ENCODE assay signal across 17 mouse cellular contexts in the genomic region with DNA sequence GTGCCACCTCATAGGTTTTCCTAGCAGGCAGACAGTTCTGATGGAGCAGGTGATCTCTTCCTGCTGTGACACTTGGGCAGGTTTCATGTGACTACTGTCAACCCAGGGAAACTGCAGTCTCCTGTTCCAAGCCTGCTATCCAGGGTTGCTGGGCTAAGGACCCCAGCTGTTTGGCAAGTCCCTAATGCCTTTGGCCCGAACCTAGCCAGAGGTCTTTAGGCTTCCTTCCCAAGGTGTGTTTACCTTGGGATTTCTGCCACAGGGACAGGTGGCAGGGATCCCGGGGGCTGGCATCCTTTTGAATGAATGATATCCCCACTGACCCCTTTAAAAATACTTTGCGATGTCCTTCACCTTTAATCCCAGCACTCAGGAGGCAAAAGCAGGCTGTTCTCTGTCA. TPM values are rescaled to one million over a fixed set of nuclear protein-coding genes. Genes with fewer than 3 reads are reported as not detected.
DNase-seq lines count a peak whose midpoint lies in the region; ATAC-seq and TF ChIP-seq lines count a peak whose summit lies in the region.
"Had no signal": no experiment of that assay in that cellular context is flagged by ENCODE, and none has a peak within 500 bp of the region (broad histone marks: within the 10 kb centered on the region; RNA-seq: fewer than 3 reads in every experiment).

No protein-coding gene starts in this region.

- no peak for DNase-seq in heart, postnatal 10 days
- peak; percentile 77 for DNase-seq in liver, adult 2 months (ENCODE audit: extremely low read depth, low read depth, low spot score)
- no peak for DNase-seq in layer of hippocampus, adult 9-10 months (ENCODE audit: low spot score)
- DNase-seq: layer of hippocampus, adult 9-11 months; right cerebral cortex, postnatal 25 days had no signal

- H3K79me2 ChIP-seq in liver, adult 2 months (ENCODE audit: control insufficient read depth, insufficient read depth, low read length): no peaks in the 10 kb centered on the region
- no peaks in the 10 kb centered on the region for H3K79me2 ChIP-seq in myocyte (ENCODE audit: control insufficient read depth, insufficient read depth)

- no peak for TF ChIP-seq POLR2A in liver, adult 2 months (IDR thresholded peaks at IDR 0.05; ENCODE audit: extremely low read depth, insufficient read depth, low read length)
- no peak for TF ChIP-seq POLR2A in ES-Bruce4 (IDR thresholded peaks at IDR 0.05; ENCODE audit: insufficient read depth, low read length)
- no peak for TF ChIP-seq POLR2A in myocyte (IDR thresholded peaks at IDR 0.05; ENCODE audit: insufficient read length, low read depth)

- H3K27me3 ChIP-seq in heart, embryonic 14.5 days (ENCODE audit: control insufficient read depth, insufficient read depth, low read length): no peaks in the 10 kb centered on the region
- H3K27me3 ChIP-seq in liver, adult 2 months (ENCODE audit: control insufficient read depth, insufficient read depth, low read length): no peaks in the 10 kb centered on the region
- peaks cover 56% of the 10 kb centered on the region for H3K27me3 ChIP-seq in liver, embryonic 12.5 days (replicated peaks)
- no peaks in the 10 kb centered on the region for H3K27me3 ChIP-seq in ES-Bruce4 (ENCODE audit: control insufficient read depth, insufficient read depth, low read length, poor library complexity, severe bottlenecking)
- no peaks in the 10 kb centered on the region for H3K27me3 ChIP-seq in myocyte (ENCODE audit: control insufficient read depth, insufficient read depth, insufficient read length)

- no peak overlapping the region; a peak in 1 of 4 replicates for H3K27ac ChIP-seq in heart, embryonic 14.5 days (replicated peaks in 1 of 2; ENCODE audit: control insufficient read depth in 1 of 2, insufficient read depth in 1 of 2, low read depth in 2 of 2, low read length in 2 of 2)
- no peak overlapping the region for H3K27ac ChIP-seq in liver, adult 2 months (replicated peaks; ENCODE audit: insufficient read depth, low read depth, low read length)
- no peak overlapping the region for H3K27ac ChIP-seq in liver, embryonic 12.5 days
- peak overlapping the region; percentile 77 for H3K27ac ChIP-seq in ES-Bruce4 (ENCODE audit: insufficient read depth, low read length)
- H3K27ac ChIP-seq: hindbrain, embryonic 12.5 days; left cerebral cortex, adult 2 months; liver, embryonic 13.5 days had no signal

- TF ChIP-seq EP300 in ES-Bruce4 (IDR thresholded peaks at IDR 0.05; ENCODE audit: insufficient read depth, low read depth, low read length): no peak

- WGBS in heart, embryonic 14.5 days: 71% methylated on average over 3 of the region's 3 CpGs
- WGBS in liver, adult 2 months: 27% methylated on average over 3 of the region's 3 CpGs
- WGBS in liver, embryonic 12.5 days (ENCODE audit: insufficient replicate concordance): 70% methylated on average over 3 of the region's 3 CpGs

- H3K4me2 ChIP-seq in heart, embryonic 14.5 days (ENCODE audit: low read length): 0 out of 2 replicates have a peak overlapping the region, but pooled peaks have one; percentile 99
- H3K4me2 ChIP-seq in liver, embryonic 12.5 days: no peak overlapping the region
- peak overlapping the region; percentile 80 for H3K4me2 ChIP-seq in myocyte (ENCODE audit: low read depth)
- H3K4me2 ChIP-seq: liver, embryonic 13.5 days had no signal

- H3K4me1 ChIP-seq in heart, embryonic 14.5 days (ENCODE audit: control insufficient read depth in 2 of 2, insufficient read depth in 2 of 2, low read length in 2 of 2): peaks cover 38 to 42% of the 10 kb centered on the region in 2 experiments
- peaks cover 29% of the 10 kb centered on the region for H3K4me1 ChIP-seq in liver, adult 2 months (ENCODE audit: control insufficient read depth, insufficient read depth, low read length)
- H3K4me1 ChIP-seq in liver, embryonic 12.5 days: peaks cover 50% of the 10 kb centered on the region
- peaks cover 11% of the 10 kb centered on the region for H3K4me1 ChIP-seq in ES-Bruce4 (ENCODE audit: control insufficient read depth, insufficient read depth, low read length)

- intact Hi-C loops in heart, postnatal 10 days (cut with DNase I): loop anchor here (5.0 kb wide), 2 partner anchors 35 to 215 kb away; no protein-coding TSS in a partner anchor

- no peak overlapping the region for H3K4me3 ChIP-seq in heart, embryonic 14.5 days (ENCODE audit: control insufficient read depth in 1 of 2, insufficient read depth in 1 of 2, low read depth in 1 of 2, low read length in 2 of 2)
- no peak overlapping the region for H3K4me3 ChIP-seq in liver, adult 2 months (ENCODE audit: insufficient read depth, low read depth, low read length)
- H3K4me3 ChIP-seq in liver, embryonic 12.5 days: no peak overlapping the region
- H3K4me3 ChIP-seq in ES-Bruce4 (ENCODE audit: low read depth, low read length) (no peak overlapping the region), myocyte (no peak overlapping the region)
- H3K4me3 ChIP-seq: hindbrain, embryonic 12.5 days; left cerebral cortex, adult 2 months; liver, embryonic 13.5 days had no signal

- H3K36me3 ChIP-seq in heart, embryonic 14.5 days (ENCODE audit: control insufficient read depth, insufficient read depth, low read length): no peaks in the 10 kb centered on the region
- H3K36me3 ChIP-seq in liver, adult 2 months (ENCODE audit: control insufficient read depth, insufficient read depth, low read length): no peaks in the 10 kb centered on the region
- H3K36me3 ChIP-seq in liver, embryonic 12.5 days: no peaks in the 10 kb centered on the region
- H3K36me3 ChIP-seq in ES-Bruce4 (ENCODE audit: control insufficient read depth, insufficient read depth, low read length, poor library complexity, severe bottlenecking) (no peaks in the 10 kb centered on the region), myocyte (ENCODE audit: control insufficient read depth, insufficient read depth) (no peaks in the 10 kb centered on the region)
- H3K36me3 ChIP-seq: G1E; hindbrain, embryonic 12.5 days; liver, embryonic 13.5 days had no signal

- no peak for ATAC-seq in heart, embryonic 14.5 days (ENCODE audit: insufficient number of reproducible peaks, insufficient read depth, low FRiP score, low read depth)
- ATAC-seq in liver, embryonic 12.5 days: no peak
- ATAC-seq: activated CD4-positive, CD25-positive, alpha-beta regulatory T cell, adult 4 months; forebrain, embryonic 16.5 days had no signal

- H3ac ChIP-seq in myocyte (ENCODE audit: control insufficient read depth, insufficient read length): no peak overlapping the region

- peak overlapping the region; percentile 58 for H3K9ac ChIP-seq in heart, embryonic 14.5 days (ENCODE audit: low read length)
- H3K9ac ChIP-seq in liver, adult 2 months (ENCODE audit: low read depth, low read length): no peak overlapping the region
- no peak overlapping the region for H3K9ac ChIP-seq in liver, embryonic 12.5 days
- no peak overlapping the region for H3K9ac ChIP-seq in ES-Bruce4 (ENCODE audit: low read depth, poor library complexity, severe bottlenecking)
- H3K9ac ChIP-seq: hindbrain, embryonic 12.5 days; liver, embryonic 13.5 days; lung, embryonic 14.5 days had no signal

- H3K9me3 ChIP-seq in heart, embryonic 14.5 days (ENCODE audit: control insufficient read depth, low read length): no peaks in the 10 kb centered on the region
- H3K9me3 ChIP-seq in liver, embryonic 12.5 days (replicated peaks): no peaks in the 10 kb centered on the region
- no peaks in the 10 kb centered on the region for H3K9me3 ChIP-seq in ES-Bruce4 (replicated peaks; ENCODE audit: control insufficient read depth, insufficient read depth, low read length, poor library complexity, severe bottlenecking)
- H3K9me3 ChIP-seq: G1E; hindbrain, embryonic 12.5 days; liver, embryonic 13.5 days had no signal

- TF ChIP-seq CTCF in liver, adult 2 months (IDR thresholded peaks at IDR 0.05; ENCODE audit: low read depth, low read length): no peak
- TF ChIP-seq CTCF in ES-Bruce4 (IDR thresholded peaks at IDR 0.05; ENCODE audit: low read depth, low read length): no peak

TF ChIP-seq in myocyte, 11 proteins besides CTCF, POLR2A, EP300 and RAD21:
- TF ChIP-seq POLR2AphosphoS2 (IDR thresholded peaks at IDR 0.05; ENCODE audit: insufficient read length, low read depth) (no peak), MYOG (IDR thresholded peaks at IDR 0.05; ENCODE audit: control insufficient read depth in 1 of 3, insufficient read depth in 1 of 3, insufficient read length in 2 of 3, low read depth in 2 of 3) (peak in 1 of 3 experiments; percentile 10)

RNA-seq across cellular contexts. Expression of a gene that starts 7.9 kb away (rescaled TPM):
- polyA plus RNA-seq in heart, embryonic 14.5 days (2014; fragmentation: Nextera tagmentation; extraction: Ambion mirVana): 7.1 and 8.4 TPM in 2 replicates
- 10 to 100 TPM; 34.4 to 34.7 TPM for total RNA-seq in heart, postnatal 10 days (2021)
- total RNA-seq in liver, adult 2 months (2014; rRNA removed): 2.8 and 4.5 TPM in 2 replicates
- polyA plus RNA-seq in liver, adult 2 months (2012; rRNA removed): 11.3 and 13.6 TPM in 2 replicates
- 17.3 and 19.7 TPM in 2 replicates for polyA plus RNA-seq in liver, embryonic 12.5 days (2016; fragmentation: Nextera tagmentation; extraction: Ambion mirVana)
- 30.3 and 32.5 TPM in 2 replicates for polyA plus RNA-seq in ES-Bruce4 (2011; ENCODE audit: insufficient read depth, insufficient read length, low read depth, missing spikeins)
- polyA plus RNA-seq in myocyte (2012; fragmentation: generic; extraction: Trizol): 41.9 TPM
- polyA plus RNA-seq: activated CD4-positive, CD25-positive, alpha-beta regulatory T cell, adult 4 months; inflammation-experienced regulatory T-cells, adult 6 months had no signal

RNA-seq across cellular contexts. Expression of a gene that starts 45.1 kb away (rescaled TPM):
- polyA plus RNA-seq in heart, embryonic 14.5 days (2014; fragmentation: Nextera tagmentation; extraction: Ambion mirVana): 2.2 and 3.6 TPM in 2 replicates
- total RNA-seq in heart, postnatal 10 days (2021): 10 to 100 TPM; 19.9 to 20.2 TPM
- total RNA-seq in liver, adult 2 months (2014; rRNA removed): 4.0 TPM in 2 replicates
- 3.1 and 3.7 TPM in 2 replicates for polyA plus RNA-seq in liver, adult 2 months (2012; rRNA removed)
- 1.9 and 2.1 TPM in 2 replicates for polyA plus RNA-seq in liver, embryonic 12.5 days (2016; fragmentation: Nextera tagmentation; extraction: Ambion mirVana)
- polyA plus RNA-seq in ES-Bruce4 (2011; ENCODE audit: insufficient read depth, insufficient read length, low read depth, missing spikeins) (21.1 and 25.5 TPM in 2 replicates), myocyte (2012; fragmentation: generic; extraction: Trizol) (19.8 TPM)

RNA-seq across cellular contexts. Expression of a gene that starts 55.6 kb away (rescaled TPM):
- polyA plus RNA-seq in heart, embryonic 14.5 days (2014; fragmentation: Nextera tagmentation; extraction: Ambion mirVana): 0.05 TPM in 2 replicates
- under 1 TPM; 0.02 to 0.05 TPM for total RNA-seq in heart, postnatal 10 days (2021)
- not detected in 2 replicates for total RNA-seq in liver, adult 2 months (2014; rRNA removed)
- polyA plus RNA-seq in liver, adult 2 months (2012; rRNA removed): 0.01 TPM in 1 of 2 replicates, not detected in the other
- 0.02 TPM in 1 of 2 replicates, not detected in the other for polyA plus RNA-seq in liver, embryonic 12.5 days (2016; fragmentation: Nextera tagmentation; extraction: Ambion mirVana)
- polyA plus RNA-seq in ES-Bruce4 (2011; ENCODE audit: insufficient read depth, insufficient read length, low read depth, missing spikeins): 0.14 and 0.24 TPM in 2 replicates
- polyA plus RNA-seq in myocyte (2012; fragmentation: generic; extraction: Trizol): 0.08 TPM
- polyA plus RNA-seq: liver, embryonic 13.5 days had no signal
